Mouse (Mus musculus) lung, postnatal 4 days (tissue): Measurements from ENCODE around the gene Nfkbia.

Source experiments
- DNase-seq, 2 experiments: peaks; one replicate each; pipeline ENCODE4 v3.0.0; 2021

Gene Nfkbia

DNA sequence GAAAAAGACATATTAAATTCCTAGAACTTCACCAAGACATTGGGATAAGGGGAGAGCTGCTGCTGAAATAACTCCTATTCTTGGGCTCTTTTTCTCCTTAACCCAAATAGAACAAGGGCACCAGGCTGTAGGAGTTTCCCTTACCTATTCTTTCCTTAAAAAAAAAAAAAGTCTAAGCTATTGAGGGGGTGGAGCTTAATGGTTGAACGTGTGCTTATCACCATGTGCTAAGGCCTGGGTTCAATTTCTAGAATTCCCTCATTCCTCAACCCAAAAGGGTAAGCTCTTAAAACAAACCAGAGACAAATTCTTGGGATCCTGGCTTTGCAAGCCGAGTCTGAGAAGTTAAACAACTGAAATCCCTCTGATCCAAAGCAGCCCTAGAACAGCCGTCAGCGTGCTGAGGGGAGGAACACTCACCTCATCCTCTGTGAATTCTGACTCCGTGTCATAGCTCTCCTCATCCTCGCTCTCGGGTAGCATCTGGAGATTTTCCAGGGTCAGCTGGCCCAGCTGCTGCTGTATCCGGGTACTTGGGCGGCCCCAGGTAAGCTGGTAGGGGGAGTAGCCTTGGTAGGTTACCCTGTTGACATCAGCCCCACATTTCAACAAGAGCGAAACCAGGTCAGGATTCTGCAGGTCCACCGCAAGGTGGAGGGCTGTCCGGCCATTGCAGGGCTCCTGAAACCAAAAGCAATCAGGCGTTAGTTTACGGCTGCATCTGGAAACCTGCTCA, 2.3 kb downstream of the Nfkbia start:
- DNase-seq: no peak

DNA sequence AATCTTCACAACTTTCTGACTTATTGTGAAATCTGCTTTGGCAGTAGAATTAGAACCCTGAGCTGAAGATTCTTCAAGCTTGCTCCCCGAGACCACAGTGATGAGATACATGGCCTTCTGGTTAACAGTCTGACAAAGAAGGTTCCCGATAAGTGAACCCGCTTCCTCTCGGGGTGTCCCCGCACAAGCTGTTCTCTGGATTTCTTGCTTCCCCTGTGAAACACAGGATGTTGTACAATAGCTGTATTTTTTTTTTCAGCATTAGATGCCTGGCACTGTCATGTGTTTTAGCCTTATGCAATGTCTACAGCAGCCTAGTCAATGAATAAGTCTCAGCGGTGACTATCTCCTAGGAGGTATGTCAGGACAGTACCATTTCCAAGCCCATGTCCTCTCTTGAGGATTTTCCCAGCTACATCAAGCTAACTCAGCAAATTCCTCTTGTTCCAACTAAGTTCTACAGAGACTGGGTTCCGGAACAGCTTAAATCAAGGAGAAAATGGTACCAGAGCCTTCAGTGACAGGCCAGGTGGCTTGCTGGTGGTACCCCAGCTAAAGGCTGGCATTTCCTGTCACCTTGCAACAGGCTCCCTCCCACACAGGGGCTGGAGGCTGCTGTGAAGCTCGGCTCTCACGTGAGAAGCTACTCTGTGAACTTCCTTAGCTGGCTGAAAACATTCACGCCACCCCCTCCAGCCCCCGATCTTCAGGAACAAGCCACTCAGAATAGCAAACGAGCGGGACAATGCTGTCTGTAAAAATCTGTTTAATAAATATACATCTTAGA, 3.6 kb downstream of the Nfkbia start:
- DNase-seq: peak; percentile 43 to 52

DNA sequence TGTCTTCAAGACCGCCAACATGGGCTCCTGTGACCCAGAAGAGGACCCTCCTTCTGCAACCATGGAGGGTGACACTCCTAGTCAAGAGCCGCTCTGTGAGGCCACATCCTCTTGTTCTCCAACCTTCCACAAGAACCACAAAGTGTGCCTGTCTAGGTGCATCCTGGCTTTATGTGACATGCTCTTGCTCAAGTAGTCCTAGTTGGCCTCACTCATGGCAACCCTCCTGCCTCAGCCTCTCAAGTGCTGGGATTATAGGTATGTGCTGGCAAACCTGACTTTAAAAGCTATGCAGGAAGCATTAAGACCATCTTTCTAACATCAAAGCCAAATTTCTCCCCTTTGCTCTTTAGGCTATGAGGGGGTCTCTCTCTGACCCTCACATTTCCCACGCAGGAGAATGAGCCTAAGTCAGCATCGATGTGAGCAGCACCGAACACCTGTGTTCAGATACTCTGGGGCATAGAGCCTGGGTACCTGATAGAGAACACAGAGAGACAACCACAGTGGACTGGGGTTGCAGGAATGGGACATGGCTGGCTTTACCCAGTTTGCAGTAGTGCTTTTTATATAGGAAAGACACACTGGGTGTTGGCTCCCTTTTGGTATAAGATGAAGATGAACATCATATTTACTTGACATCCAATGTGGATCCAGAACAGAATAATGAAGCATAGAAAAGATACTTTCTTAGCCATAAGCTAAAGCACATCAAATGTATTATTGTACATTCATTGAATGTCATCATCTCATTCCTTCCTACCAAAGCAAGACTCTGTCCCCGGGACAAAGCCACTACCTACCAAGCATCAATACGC, 4.4 kb downstream of the Nfkbia start:
- no peak for DNase-seq

DNA sequence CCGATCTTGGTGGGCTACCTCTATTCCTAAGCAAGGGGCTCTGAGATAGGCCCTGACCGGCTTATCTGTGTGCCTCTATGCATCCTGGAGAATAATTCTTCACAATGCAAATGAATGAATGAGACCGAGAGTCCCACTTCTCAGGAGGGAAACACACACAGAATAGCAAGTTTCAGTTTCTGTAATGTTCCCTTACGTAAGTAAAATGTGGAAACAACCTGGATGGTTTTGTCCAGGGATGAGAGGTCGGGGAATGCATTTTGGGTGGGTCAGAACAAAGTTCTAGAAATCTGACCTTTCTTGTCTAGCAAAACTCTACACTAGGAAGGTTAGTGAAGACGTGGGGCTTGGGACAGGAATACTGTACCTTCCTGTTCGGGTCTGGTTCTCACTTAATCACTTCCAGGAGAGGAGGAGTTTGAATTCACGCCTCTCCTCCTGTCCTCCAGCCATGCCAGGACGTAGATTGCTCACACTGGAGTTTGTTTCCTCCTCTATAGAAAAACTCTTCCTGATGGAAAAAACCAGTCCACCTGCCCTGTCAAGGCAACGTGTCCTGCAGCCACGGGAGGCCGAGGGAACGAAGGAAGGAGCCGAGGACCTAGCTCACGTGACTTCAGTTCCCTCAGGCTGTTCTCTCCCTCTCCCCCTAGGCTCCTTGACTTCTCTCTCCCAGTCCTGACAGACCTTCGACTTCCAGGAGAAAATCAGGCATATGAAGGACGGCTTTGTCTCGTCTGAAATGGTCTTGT, 5.3 kb downstream of the Nfkbia start:
- no peak for DNase-seq

DNA sequence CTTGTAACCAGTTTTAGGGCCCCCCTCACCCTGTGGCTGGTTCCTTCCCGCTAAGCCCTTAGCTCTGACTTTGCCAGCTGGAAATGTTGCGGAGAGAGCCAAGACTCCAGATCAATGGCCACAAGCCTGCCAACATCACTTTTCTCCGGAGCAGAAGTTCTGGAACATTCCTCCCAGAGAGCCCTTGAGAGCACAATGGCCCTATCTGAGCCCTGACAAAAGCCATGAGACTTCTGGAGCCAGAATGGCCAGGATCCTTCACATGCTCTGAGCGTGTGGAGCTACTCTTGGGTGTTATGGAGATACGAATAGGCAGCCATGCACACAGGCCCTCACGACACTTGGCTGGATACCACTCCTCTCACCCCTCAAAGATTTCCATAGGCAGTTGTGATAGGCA, 7.6 kb downstream of the Nfkbia start:
- no peak for DNase-seq

DNA sequence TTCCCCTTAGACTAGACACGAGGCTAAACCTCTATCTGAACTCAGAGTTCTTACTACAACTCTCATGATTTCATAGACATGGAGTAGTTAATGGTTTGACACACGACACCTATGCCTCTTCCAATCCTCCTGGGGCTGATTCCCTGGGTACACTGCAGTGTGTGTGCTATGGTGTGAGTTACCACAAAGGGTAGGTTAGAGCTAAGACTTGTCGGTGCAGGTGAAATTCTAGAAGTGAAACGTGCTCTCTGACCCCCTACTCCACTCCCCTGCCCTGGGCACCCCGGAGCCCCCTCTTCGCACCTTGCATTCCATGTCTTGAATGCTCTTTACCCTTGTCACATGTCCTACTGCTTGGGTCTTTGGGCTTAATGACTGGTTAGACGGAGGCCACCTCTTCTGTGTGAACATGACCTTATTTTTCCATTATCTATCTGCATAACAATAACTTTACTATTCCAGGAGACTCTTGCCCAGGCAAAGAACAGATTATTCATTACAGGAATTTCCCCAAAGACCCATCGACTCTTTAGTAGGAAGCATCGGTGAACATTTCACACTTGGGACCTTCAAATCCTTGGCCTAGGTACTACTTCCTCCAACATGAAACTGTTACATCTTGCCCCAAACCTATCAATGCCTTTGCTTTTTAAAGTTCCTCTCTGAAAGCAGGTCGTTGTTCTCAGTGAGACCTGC, 8.2 kb downstream of the Nfkbia start:
- DNase-seq: no peak

DNA sequence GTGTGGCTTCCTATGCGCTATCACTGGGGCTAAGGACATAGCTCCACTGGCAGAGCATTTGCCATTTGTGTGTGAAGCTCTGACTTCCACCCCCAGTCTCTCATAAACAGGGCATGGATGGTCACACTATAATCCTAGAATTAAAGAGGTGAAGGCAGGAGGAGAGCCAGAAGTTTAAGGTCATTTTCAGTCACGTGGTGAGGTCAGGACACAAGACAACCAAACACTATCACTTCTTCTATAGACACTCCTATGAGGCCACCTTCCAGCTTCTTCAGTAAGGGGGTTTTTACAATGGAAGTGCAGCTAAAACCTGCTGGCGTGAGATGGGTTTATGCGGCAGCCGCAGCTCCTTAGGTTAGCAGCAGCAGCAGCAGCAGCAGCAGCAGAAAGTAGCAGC, 8.9 kb downstream of the Nfkbia start:
- no peak for DNase-seq

DNA sequence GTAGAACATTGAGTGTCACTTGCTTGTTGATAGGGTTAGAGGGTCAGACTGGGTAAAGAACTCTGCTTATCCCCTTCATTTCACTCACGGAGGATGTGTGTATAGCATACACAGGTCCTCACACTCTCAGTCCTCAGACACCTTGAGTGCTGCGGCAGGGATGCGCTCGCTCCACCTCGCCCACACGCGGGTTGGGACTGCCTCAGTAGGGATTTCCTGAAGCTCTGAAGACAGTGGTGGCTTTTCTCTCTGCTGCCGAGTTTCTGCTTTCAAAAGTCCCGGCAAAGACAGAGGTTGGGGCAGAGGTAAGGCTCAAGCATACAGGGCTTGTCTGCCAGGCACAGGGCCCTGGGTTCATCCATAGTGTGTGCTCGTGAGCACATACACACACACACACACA, 9.7 kb downstream of the Nfkbia start:
- no peak for DNase-seq

DNA sequence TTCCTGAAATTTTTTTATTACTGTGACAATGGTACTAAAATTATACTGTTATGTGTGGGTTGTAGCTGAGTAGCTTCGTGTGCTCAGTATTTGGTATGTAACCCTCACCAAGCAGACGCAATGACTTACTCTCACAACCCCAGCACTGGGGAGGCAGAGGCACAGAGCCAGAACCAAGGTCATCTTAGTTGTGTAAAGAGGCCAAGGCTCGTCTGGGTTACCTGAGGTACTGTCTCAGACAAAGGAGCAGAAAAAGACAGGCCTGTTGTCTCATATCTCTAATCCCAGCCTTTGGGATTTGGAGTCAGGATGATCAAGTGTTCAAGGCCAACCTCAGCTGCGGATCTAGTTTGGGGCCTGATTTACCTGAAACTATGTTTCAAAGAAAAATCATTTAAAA, 10.7 kb downstream of the Nfkbia start:
- DNase-seq: no peak

DNA sequence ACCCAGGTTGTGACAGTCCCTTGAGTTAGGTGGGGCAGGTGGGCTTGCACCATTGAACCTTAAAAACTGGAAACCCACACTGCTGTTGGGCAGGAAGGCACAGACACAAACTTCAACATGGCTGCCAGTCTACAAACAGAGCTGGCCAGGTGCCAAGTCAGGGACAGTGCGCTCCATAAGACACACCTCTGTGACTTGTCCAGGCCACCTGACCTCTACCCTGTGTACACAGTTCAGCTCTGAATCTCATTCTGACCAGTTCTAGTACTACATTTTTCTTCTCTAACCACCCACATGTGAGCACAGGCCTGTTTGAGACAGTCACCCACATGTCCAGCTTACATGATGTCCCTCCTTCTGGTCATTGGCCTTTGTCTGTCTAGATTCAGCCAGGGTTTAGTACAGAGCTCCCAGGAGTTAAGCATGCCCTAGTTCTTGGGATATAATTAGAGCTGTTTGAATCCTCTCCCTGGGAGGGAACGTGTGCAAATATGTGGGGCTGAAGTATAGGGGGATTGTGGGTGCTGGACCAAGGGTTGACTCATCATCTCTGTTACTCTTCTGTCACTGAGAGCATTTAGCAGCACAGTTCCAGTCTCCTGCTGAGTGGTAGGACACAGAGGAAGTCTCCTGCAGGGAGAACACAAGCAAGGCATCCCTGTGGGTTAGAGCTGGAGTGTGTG, 11.8 kb downstream of the Nfkbia start:
- DNase-seq: no peak

DNA sequence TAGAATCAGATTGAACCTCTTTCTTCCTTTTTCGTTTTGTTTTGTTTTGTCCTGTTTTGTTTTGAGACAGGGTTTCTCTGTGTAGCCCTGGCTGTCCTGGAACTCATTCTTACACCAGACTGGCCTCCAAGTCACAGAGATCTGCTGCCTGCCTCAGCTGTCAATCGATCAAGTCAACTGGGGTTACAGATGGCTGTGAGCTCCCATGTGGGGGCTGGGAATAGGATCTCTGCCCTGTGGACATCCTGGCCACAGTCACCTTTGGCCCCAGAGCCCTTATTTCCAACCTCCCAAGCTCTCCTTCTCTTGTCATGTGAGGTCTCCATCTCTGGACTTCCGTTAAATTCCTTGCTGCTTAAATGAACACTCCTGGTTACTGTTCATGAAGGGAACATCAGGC, 13.5 kb downstream of the Nfkbia start:
- DNase-seq: no peak

DNA sequence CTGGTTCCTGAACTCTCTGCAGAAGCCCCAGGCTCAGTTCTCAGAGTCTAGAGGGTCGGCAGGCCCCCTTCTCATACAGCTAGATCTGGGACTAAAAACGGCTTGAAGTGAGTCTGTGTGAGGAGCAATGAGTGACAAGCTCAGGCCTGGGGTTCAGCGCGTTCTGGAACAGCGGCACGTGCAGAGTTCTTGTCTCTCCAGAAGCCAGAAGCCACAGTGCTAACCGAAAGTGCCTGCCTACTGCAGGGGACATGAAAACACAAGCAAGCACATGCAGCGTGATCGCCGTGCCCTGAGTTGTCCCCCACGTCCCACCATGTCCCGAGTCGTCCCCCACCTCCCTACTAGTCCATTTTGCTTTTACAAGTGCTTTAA, 18.3 kb downstream of the Nfkbia start:
- no peak for DNase-seq

DNA sequence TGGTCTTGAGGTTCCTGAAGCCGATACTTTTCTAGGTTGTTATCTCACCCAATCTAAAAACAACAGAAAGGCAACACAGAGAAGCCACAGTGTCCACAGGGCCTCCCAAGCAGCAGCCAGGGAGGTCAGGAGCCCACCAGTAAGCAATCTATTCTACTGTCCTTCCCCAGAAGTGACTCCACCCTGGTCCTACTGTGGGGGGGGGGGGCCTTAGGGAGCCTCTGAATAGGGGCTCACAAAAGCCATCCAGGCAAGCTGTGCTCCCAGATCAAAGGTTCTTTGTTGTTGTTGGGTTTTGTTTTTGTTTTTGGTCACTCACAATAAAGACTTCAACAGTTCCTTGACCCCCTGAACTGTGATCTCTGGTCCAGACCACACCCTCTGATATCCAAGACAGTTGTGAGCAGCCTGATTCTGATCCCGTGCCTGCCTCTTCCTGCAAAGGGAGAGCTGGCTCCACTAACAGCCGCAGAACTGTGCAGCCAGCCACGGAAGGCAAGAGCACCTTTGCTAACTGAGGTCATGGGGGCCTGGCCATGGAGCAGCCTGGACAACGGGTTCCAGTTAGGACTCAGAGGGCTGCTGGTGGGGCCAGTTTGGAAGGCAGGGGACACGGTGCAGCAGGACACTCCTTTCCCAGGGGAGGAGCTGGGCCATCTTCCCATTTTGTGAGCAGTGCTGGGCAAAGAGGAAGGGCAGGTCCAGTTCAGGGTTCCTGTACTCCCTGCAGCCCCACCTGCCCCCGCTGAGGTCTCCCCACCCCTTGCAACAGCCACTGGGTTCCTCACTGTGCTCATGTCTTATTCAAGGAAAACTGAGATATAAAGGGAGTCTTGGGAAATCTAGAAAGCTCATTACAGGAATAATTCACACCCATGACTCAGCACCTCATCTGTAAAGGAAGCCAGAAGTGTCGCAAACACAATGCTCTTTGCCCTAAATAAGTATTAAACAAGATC, 18.9 kb downstream of the Nfkbia start:
- DNase-seq: peak; percentile 81 to 83

DNA sequence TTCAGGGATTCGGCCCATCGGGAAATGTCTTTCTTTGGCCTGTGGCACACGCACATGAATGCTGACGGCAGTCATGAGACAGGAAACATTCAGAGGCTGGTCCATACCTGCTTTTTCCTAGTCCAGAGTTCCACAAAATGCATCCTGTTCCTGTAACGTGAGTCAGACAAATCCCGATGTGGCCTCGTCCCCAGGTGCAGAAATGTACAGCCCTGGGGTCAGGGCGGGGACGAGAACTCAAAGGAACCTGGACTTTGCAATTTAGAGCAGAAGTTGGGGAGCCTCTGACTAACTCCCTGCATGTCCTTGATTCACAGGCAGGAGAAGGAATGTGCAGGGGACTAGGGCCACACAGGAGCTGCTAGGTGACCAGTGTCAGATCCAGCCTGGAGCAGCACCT, 21.1 kb downstream of the Nfkbia start:
- no peak for DNase-seq

DNA sequence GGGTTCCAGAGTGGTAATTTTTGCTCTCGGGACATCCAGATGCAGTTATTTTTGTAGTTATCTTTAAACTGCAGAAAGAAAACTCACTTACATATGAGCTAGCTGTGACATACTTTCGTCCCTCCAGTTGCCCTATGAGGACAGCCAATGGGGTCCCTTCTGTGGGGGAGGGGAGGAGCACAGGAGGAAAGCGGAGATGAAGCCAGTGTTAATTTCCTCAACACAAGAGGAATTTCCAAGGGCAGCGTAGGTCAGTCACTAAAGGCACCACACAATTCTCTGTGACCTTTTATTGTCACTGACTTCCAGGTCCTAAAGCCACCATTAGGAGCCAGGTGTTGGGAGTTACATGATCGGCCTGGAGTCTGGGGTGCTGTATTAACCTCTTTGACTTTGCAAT, 22.0 kb downstream of the Nfkbia start:
- no peak for DNase-seq

DNA sequence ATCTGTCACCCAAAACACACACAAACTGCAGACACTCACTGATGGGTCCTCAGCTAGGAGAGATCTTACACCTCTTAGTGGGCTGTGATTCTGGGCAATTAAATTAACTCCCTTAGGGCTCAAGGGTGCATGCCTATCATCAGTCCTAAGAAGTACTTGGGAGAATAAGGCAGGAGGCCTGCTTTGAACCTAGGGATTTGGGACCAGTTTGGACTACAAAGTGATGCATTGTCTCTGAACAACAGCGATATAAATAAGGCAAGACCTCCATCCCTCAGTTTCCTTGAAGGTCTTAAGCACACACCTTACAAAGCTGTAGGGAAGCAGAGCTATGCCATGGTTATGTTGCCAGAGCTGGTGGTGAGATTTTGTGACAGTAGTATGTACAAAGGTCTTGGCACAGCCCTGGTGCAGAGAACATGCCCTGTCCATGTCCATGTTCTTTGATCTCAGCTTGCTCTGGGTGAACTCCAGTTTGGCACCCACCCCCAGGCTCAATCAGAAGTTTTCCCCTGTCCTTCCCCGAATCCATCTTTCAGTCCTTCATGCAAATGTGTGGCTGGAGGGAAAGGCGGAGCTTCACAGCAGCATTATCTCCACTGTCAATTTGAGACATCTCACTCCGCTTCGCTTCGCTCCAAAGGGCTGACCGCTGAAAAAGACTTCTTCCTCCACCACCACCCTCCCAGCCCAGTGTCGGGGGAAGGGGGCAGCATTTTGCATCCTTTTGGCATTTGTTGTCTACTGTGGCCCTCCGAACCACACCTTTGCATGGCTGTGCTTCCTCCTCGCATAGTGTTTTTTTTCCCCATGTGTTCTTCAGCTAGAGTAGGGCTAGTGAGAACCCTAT, 24.9 kb downstream of the Nfkbia start:
- DNase-seq: no peak

DNA sequence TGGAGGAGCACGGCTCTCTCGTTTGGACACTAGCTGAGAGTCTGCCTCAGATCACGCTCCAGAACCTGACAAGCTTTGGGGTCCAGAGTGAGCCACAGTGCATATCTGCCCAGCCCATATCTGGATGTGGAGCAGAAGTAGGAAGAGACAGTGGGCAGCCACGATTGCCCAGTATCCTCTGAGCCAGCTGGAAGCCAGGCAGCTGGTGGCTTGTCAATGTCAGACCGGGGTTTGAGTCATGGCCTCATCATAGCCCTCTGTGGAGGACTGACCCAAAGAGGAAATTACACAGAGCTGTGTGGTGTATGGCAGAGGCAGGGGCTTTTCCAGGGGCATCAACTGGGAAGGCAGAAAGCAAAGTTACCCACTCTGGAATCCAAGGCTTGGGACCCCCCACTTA, 25.6 kb downstream of the Nfkbia start:
- DNase-seq: no peak

DNA sequence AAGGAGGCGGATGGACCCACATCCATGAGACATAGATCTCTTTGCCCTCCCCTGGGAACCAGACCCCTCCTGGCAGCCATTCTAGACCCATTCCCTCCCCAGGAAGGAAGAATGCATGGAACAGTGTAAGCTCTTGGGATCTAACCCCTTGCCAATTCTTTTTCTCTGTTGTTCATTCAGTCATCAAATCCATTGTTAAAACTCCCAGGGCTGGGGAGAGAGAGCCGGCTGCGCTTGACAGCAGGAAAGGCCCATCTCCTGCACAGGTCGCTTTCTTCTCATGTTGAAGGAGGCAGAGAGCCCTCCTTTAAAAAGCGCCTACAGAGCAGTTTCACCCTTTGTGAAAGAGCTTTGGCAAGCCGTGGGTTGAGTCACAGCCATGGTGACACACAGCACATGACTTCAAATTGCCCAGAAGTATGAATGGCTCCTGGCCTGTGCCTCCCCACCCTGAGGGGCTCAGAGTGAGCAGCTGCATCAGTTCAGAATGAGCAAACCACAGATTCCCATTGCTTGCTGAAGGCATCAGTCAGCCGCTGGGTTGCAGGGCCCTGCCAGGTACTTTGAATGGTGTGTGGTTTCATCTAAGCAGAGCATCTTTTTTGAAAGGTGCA, 26.3 kb downstream of the Nfkbia start:
- peak; percentile 58 to 71 for DNase-seq

DNA sequence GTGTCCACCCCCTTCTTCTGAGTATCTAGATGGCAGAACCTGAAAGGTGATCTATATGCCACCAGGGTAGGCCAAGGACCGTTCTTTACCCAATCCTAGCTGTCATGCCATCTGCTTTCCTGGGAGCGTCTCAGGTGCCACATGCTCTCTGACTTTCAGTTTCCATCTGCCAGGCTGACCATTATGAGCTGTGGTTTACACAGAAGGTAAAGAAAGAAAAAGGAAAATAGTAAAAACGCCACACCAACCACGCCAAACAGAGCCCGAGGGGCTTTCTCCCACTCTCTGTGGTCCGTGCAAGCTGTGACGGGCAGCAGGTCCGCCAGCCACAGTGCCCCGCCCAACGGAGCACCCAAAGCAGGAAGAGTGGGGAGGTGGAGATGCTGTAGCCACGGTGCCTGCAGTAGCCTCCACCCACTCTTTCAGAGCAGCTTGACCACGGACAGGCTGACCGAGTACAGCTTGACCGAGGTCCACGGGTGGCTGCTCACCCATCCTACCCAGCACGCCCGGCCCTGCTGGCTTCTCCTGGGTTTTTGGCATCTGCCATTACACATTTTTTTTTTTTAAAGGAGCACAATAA, 27.0 kb downstream of the Nfkbia start:
- peak; percentile 52 to 60 for DNase-seq
